Mouse (Mus musculus) hindbrain, embryonic 16.5 days (tissue): ENCODE data around the gene Rps27l. TPM values are rescaled to one million over a fixed set of nuclear protein-coding genes. Genes with fewer than 3 reads are reported as not detected.

Experiments
- polyA plus RNA-seq: library from polyadenylated mRNA; unstranded; fragments of >200 nt; fragmentation: Nextera tagmentation; extraction: Ambion mirVana; gene quantifications from 2 replicates; pipeline ENCODE4 v1.2.1, GENCODE M21; 2015

The Rps27l gene
- polyA plus RNA-seq, 1 experiment from 2014 or later: 212 TPM

Other genes starting within 250 kb of the Rps27l start
- 8.3 and 9.0 TPM in 2 replicates for gene Car12, start 232.4 kb upstream of the Rps27l start, polyA plus RNA-seq
- gene Aph1b, start 150.6 kb upstream of the Rps27l start, polyA plus RNA-seq: 21.4 and 22.6 TPM in 2 replicates
- 0.48 and 0.64 TPM in 2 replicates for gene Gm10647, start 149.0 kb upstream of the Rps27l start, polyA plus RNA-seq
- gene Aph1c, start 111.4 kb upstream of the Rps27l start, polyA plus RNA-seq: 5.0 and 5.2 TPM in 2 replicates
- gene Rab8b, start 26.4 kb upstream of the Rps27l start, polyA plus RNA-seq: 36.2 and 40.4 TPM in 2 replicates
- 12.1 and 12.3 TPM in 2 replicates for gene Lactb, start 29.4 kb downstream of the Rps27l start, polyA plus RNA-seq
- gene Tpm1, start 103.3 kb downstream of the Rps27l start, polyA plus RNA-seq: 187 and 214 TPM in 2 replicates